Mouse (Mus musculus) forebrain, embryonic 16.5 days (tissue): ENCODE results near the gene Morc2a. TPM values are rescaled to one million over a fixed set of nuclear protein-coding genes. Genes with fewer than 3 reads are reported as not detected.

Experiments used
- ATAC-seq: fragments of 200-750 bp; cut with Nextera tagmentation; 2 replicates; pipeline ENCODE4 v1.8.0; 2017; ENCODE audit warnings: mild to moderate bottlenecking, moderate library complexity
- H3K27ac ChIP-seq: fragments of 300-500 bp; sonication (generic); 2 replicates; pipeline ENCODE4 v1.5.1; 2014; ENCODE audit warnings: low read length, control low read depth
- H3K27me3 ChIP-seq: fragments of 300-500 bp; sonication (generic); replicated peaks from 2 replicates; pipeline ENCODE4 v1.6.1; 2014; ENCODE audit warnings: low read length; ENCODE audit not compliant: control insufficient read depth, insufficient read depth
- H3K36me3 ChIP-seq: fragments of 300-500 bp; sonication (generic); 2 replicates; pipeline ENCODE4 v1.6.1; 2014; ENCODE audit not compliant: control insufficient read depth, insufficient read depth
- H3K4me1 ChIP-seq: fragments of 300-500 bp; sonication (generic); replicated peaks from 2 replicates; pipeline ENCODE4 v1.6.1; 2014; ENCODE audit warnings: low read length; ENCODE audit not compliant: control insufficient read depth, insufficient read depth
- H3K4me2 ChIP-seq: fragments of 300-500 bp; sonication (generic); 2 replicates; pipeline ENCODE4 v1.6.1; 2014; ENCODE audit warnings: mild to moderate bottlenecking, low read length, control low read depth
- H3K4me3 ChIP-seq: fragments of 300-500 bp; sonication (generic); replicated peaks from 2 replicates; pipeline ENCODE4 v1.5.1; 2014; ENCODE audit warnings: mild to moderate bottlenecking, low read length, control low read depth
- H3K9ac ChIP-seq: fragments of 300-500 bp; sonication (generic); replicated peaks from 2 replicates; pipeline ENCODE4 v1.6.1; 2014; ENCODE audit warnings: low read depth, low read length, control low read depth
- H3K9me3 ChIP-seq: fragments of 300-500 bp; sonication (generic); 2 replicates; pipeline ENCODE4 v1.6.1; 2016; ENCODE audit warnings: low read length; ENCODE audit not compliant: control insufficient read depth
- WGBS: fragments of 180-500 bp; shearing (Covaris S2); extraction: QIAGEN DNeasy Blood & Tissue Kit; methylation state at CpG from one replicate; pipeline ENCODE4 v1.1.7; 2014; 5-methylcytosine and 5-hydroxymethylcytosine counted together
- polyA plus RNA-seq: library from polyadenylated mRNA; unstranded; fragments of >200 nt; fragmentation: Nextera tagmentation; extraction: Ambion mirVana; gene quantifications from 2 replicates; pipeline ENCODE4 v1.2.1, GENCODE M21; 2015

The Morc2a gene
- polyA plus RNA-seq, 1 experiment from 2014 or later = 49.2 TPM

DNA sequence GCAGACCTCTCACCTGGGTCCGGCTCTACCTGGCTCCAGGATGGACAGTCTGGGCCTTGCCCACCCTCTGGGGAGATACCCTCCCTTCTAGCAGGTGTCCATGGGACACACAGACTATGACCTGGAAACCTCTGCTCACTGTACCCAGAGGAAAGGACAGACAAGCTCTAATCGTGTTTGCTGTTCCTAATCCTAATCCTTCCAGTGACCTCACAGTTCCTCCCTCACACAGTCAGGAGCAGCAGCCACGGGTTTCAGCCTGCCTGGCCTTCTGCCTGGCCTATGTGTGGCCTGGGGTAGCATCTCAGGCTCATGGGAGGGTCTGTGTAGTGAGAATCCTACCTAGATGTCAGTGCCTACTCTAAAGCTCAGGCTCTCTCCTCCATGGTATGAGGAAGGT lies 73.9 kb downstream of the Morc2a start:
- H3K9me3 ChIP-seq = no peaks in the 10 kb centered on the region
- no peak overlapping the region for H3K4me3 ChIP-seq
- H3K36me3 ChIP-seq = no peaks in the 10 kb centered on the region
- H3K27ac ChIP-seq = no peak overlapping the region
- H3K4me2 ChIP-seq = no peak overlapping the region
- WGBS = 46% methylated on average over 3 of the region's 3 CpGs
- H3K27me3 ChIP-seq = no peaks in the 10 kb centered on the region
- H3K4me1 ChIP-seq = peaks cover 32% of the 10 kb centered on the region
- no peak for ATAC-seq
- no peak overlapping the region for H3K9ac ChIP-seq

- Histone ChIP-seq H3K9ac (no peak overlapping the region), H3K27me3 (no peaks in the 10 kb centered on the region), H3K4me3 (no peak overlapping the region), H3K9me3 (no peaks in the 10 kb centered on the region), H3K4me2 (no peak overlapping the region), H3K27ac (no peak overlapping the region), H3K36me3 (no peaks in the 10 kb centered on the region), H3K4me1 (peaks cover 32% of the 10 kb centered on the region)
- no peak for ATAC-seq
- whole genome bisulfite sequencing = 37% methylated on average over 4 of the region's 4 CpGs
Observed at GRCm38 (mm10) chr11:3723910-3724309, 74.9 kb downstream of the Morc2a start.

DNA sequence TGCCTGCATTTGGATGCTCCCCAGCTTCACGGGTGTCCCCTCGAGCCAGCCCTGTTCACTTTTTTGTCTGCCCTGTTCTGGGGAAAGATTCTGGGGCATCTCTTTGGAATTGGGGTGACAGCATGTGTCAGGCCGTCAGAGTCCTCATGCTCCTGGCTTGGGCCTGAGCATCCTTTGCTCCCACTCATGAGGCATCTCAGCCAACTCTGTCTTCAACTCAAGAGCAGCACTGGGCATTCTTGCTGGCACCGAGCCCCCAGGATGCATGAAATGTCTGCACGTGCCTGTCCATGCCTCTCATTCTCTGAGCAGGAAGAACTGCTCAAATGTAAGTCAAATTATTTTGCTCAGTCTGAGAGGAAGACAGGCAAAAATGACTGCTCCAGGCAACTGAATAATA lies 75.7 kb downstream of the Morc2a start:
- H3K4me1 ChIP-seq = peaks cover 32% of the 10 kb centered on the region
- no peaks in the 10 kb centered on the region for H3K9me3 ChIP-seq
- 58% methylated on average over 5 of the region's 5 CpGs for WGBS
- no peak overlapping the region for H3K4me3 ChIP-seq
- no peak overlapping the region for H3K4me2 ChIP-seq
- H3K36me3 ChIP-seq = no peaks in the 10 kb centered on the region
- no peak overlapping the region for H3K9ac ChIP-seq
- H3K27me3 ChIP-seq = no peaks in the 10 kb centered on the region
- H3K27ac ChIP-seq = peak overlapping the region; percentile 78
- ATAC-seq = no peak; the same call in 1 of the 2 replicates

DNA sequence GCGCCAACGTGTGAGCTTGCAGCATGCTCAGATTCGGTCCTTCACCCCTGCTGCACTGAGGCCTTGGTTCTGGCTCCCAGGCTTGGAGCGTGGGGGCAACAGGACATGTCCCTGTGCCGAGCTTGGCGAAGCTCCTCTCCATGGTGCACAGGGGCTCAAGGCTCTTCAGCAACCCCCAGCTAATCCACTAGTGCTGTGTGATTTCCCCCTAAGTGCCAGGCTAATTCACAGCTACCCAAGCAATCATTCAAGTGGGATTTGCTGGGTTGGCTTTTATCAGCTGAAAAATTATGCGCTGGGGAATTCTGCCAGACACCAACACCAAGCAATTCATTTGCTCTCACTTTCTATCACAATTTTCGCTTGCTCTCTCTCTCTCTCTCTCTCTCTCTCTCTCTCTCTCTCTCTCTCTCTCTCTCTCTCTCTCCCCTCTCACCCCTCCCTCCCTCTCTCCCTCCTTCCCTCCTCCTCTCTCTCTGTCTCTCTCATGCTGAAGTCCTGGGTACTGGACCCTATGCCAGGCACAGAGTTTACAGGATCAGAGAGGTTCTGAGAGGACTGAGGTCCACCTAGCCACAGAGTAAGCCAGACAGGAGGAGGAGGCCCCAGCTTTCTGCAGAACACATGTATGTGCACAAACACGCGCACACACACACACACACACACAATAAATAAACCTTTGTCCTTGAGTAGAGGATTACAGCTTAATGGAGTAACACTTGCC lies 76.5 kb downstream of the Morc2a start:
- H3K4me1 ChIP-seq = peaks cover 32% of the 10 kb centered on the region
- peak; percentile 79 for ATAC-seq

GRCm38 (mm10) chr11:3727438-3728105 lies 78.6 kb downstream of the Morc2a start:
- WGBS = 78% methylated on average over 9 of the region's 9 CpGs

More for the DNA sequence above, 76.5 kb downstream of the Morc2a start:
- Histone ChIP-seq H3K27me3 (no peaks in the 10 kb centered on the region), H3K4me3 (no peak overlapping the region), H3K9ac (no peak overlapping the region), H3K36me3 (no peaks in the 10 kb centered on the region), H3K9me3 (no peaks in the 10 kb centered on the region), H3K4me2 (0 out of 2 replicates have a peak overlapping the region, but pooled peaks have one; percentile 19), H3K27ac (peak overlapping the region; percentile 78)
- whole genome bisulfite sequencing = 32% methylated on average over 10 of the region's 10 CpGs

GRCm38 (mm10) chr11:3731469-3731868 lies 82.5 kb downstream of the Morc2a start:
- H3K27me3 ChIP-seq = no peaks in the 10 kb centered on the region
- no peak overlapping the region for H3K27ac ChIP-seq
- H3K4me2 ChIP-seq = no peak overlapping the region
- H3K9ac ChIP-seq = no peak overlapping the region
- H3K36me3 ChIP-seq = no peaks in the 10 kb centered on the region
- ATAC-seq = no peak
- peaks cover 11% of the 10 kb centered on the region for H3K4me1 ChIP-seq
- H3K9me3 ChIP-seq = no peaks in the 10 kb centered on the region
- WGBS = 81% methylated on average over 4 of the region's 4 CpGs
- no peak overlapping the region for H3K4me3 ChIP-seq

More at GRCm38 (mm10) chr11:3727438-3728105, 78.6 kb downstream of the Morc2a start:
- no peak for ATAC-seq
- no peaks in the 10 kb centered on the region for H3K9me3 ChIP-seq
- no peak overlapping the region for H3K27ac ChIP-seq
- no peaks in the 10 kb centered on the region for H3K27me3 ChIP-seq
- H3K4me3 ChIP-seq = no peak overlapping the region
- no peak overlapping the region for H3K4me2 ChIP-seq
- peaks cover 32% of the 10 kb centered on the region for H3K4me1 ChIP-seq
- no peak overlapping the region for H3K9ac ChIP-seq
- no peaks in the 10 kb centered on the region for H3K36me3 ChIP-seq

DNA sequence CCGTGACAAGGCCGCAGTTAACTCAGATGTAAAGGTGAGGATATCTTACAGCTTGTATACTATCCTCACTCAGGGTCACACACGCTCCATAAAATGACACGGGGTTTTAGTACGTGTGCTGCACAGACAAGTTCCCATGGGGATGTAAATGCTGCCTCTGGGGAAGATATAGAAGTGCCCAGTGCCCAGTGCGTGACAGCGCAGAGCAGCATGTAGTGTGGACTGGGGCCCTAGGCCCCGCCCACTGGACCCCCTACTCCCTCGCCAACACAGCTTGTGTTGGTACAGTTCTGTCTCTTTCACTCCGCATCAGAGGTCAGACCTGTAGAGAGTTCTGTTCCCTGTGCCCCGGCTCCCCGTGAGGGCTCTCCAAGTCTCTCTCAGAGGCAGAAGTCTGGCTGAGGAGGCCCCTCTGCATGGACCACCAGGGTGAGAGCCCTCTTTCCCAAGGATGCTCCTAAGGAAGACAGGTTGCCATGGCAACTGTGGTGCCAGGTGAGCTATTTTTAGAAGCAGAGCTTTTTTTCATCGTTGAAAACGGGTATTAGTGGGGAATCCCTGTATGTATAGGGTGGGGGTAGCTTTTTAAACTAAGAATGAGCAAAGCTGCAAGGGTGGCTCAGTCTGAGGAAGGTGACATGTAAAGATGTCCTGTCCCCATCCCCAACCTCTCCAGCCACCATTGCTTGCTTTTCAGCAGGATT lies 85.1 kb downstream of the Morc2a start:
- WGBS = 63% methylated on average over 14 of the region's 14 CpGs
- H3K27ac ChIP-seq = peak overlapping the region; percentile 79
- no peaks in the 10 kb centered on the region for H3K9me3 ChIP-seq
- H3K9ac ChIP-seq = no peak overlapping the region
- peak; percentile 54; the same call in 1 of the 2 replicates for ATAC-seq
- H3K36me3 ChIP-seq = no peaks in the 10 kb centered on the region
- H3K4me1 ChIP-seq = peaks cover 9% of the 10 kb centered on the region
- H3K27me3 ChIP-seq = no peaks in the 10 kb centered on the region
- no peak overlapping the region for H3K4me3 ChIP-seq
- no peak overlapping the region; the same call in 1 of the 2 replicates for H3K4me2 ChIP-seq

GRCm38 (mm10) chr11:3735715-3736114 lies 86.7 kb downstream of the Morc2a start:
- no peaks in the 10 kb centered on the region for H3K27me3 ChIP-seq
- 80% methylated on average over 11 of the region's 11 CpGs for WGBS

GRCm38 (mm10) chr11:3738778-3739177 lies 89.8 kb downstream of the Morc2a start:
- no peak for ATAC-seq
- Histone ChIP-seq H3K9me3 (no peaks in the 10 kb centered on the region), H3K4me3 (no peak overlapping the region), H3K27me3 (no peaks in the 10 kb centered on the region), H3K4me1 (peaks cover 12% of the 10 kb centered on the region), H3K27ac (no peak overlapping the region), H3K4me2 (no peak overlapping the region), H3K9ac (no peak overlapping the region), H3K36me3 (no peaks in the 10 kb centered on the region)
- 77% methylated on average over 2 of the region's 2 CpGs for WGBS

More at GRCm38 (mm10) chr11:3735715-3736114, 86.7 kb downstream of the Morc2a start:
- H3K27ac ChIP-seq = no peak overlapping the region
- no peak overlapping the region for H3K4me2 ChIP-seq
- no peaks in the 10 kb centered on the region for H3K9me3 ChIP-seq
- no peak overlapping the region for H3K9ac ChIP-seq
- H3K4me1 ChIP-seq = peaks cover 9% of the 10 kb centered on the region
- ATAC-seq = no peak
- H3K4me3 ChIP-seq = no peak overlapping the region
- no peaks in the 10 kb centered on the region for H3K36me3 ChIP-seq
